8 mouse cellular contexts compared by ENCODE assay signal in genomic region chr11:101069391-101070188, GRCm38 (mm10). TPM values are rescaled to one million over a fixed set of nuclear protein-coding genes. Genes with fewer than 3 reads are reported as not detected.
DNase-seq lines count a peak whose midpoint lies in the region; ATAC-seq and TF ChIP-seq lines count a peak whose summit lies in the region.

Gene Naglu, plus strand, starts transcription at chr11:101070012.

- H3K4me3 ChIP-seq in gastrocnemius, adult 2 months, result peak within 1 kb of the TSS; percentile 78
- peak within 1 kb of the TSS; percentile 64 for H3K4me3 ChIP-seq in hindbrain, embryonic 16.5 days (ENCODE audit: low read length)

- no peaks in the 10 kb centered on the region for H3K36me3 ChIP-seq in hindbrain, embryonic 16.5 days (ENCODE audit: control insufficient read depth, insufficient read depth, low read length)

- DNase-seq in gastrocnemius, adult 2 months, result peak; percentile 99
- DNase-seq in left cerebral cortex, adult 18-20 months (ENCODE audit: low spot score in 2 of 2), result peak; percentile 93 to 96
- DNase-seq in lung, postnatal 4 days, result peak; percentile 97
- DNase-seq in retina, postnatal 1 day, result peak; percentile 96
- DNase-seq in thymus, postnatal 4 days, result peak; percentile 95

- no peaks in the 10 kb centered on the region for H3K27me3 ChIP-seq in hindbrain, embryonic 16.5 days (replicated peaks; ENCODE audit: control insufficient read depth, insufficient read depth, low read length)

- peaks cover 19% of the 10 kb centered on the region for H3K4me1 ChIP-seq in hindbrain, embryonic 16.5 days (ENCODE audit: control insufficient read depth, insufficient read depth, low read depth, low read length)

- TF ChIP-seq CTCF in gastrocnemius, adult 2 months (IDR thresholded peaks at IDR 0.05), result no peak

- peak within 1 kb of the TSS; percentile 77 for H3K4me2 ChIP-seq in hindbrain, embryonic 16.5 days (ENCODE audit: low read length)

- peak within 1 kb of the TSS; percentile 94 for H3K27ac ChIP-seq in gastrocnemius, adult 2 months
- H3K27ac ChIP-seq in hindbrain, embryonic 16.5 days (ENCODE audit: low read depth, low read length), result peak within 1 kb of the TSS; percentile 84

- H3K9ac ChIP-seq in hindbrain, embryonic 16.5 days (ENCODE audit: low read depth, low read length), result peak within 1 kb of the TSS; percentile 94

- ATAC-seq in activated CD4-positive, CD25-positive, alpha-beta regulatory T cell, adult 4 months, result peak; percentile 96
- ATAC-seq in common myeloid progenitor, adult 5-6 weeks (replicated peaks; ENCODE audit: low read depth, poor library complexity, severe bottlenecking), result peak; percentile 91
- ATAC-seq in hindbrain, embryonic 16.5 days, result peak; percentile 90

- intact Hi-C loops in gastrocnemius, adult 2 months (cut with DNase I), result loop anchor here (10.0 kb wide), 1 partner anchor 355 kb away; the partner anchor contains the start of genes Hspb9 and Kat2a

- no peaks in the 10 kb centered on the region for H3K9me3 ChIP-seq in hindbrain, embryonic 16.5 days (ENCODE audit: control insufficient read depth, low read length)

- 4% methylated on average over 35 of the region's 35 CpGs for whole genome bisulfite sequencing in hindbrain, embryonic 16.5 days

RNA-seq across cellular contexts. Expression of gene Naglu, which starts in this region (rescaled TPM):
- 1 to 10 TPM; 6.8 to 9.0 TPM for polyA plus RNA-seq in activated CD4-positive, CD25-positive, alpha-beta regulatory T cell, adult 4 months (2017; shearing (Covaris generic))
- total RNA-seq in common myeloid progenitor, adult 5-6 weeks (2017), result 4.5 and 8.3 TPM in 2 replicates
- 1 to 10 TPM; 3.3 to 4.1 TPM for total RNA-seq in gastrocnemius, adult 2 months (2021)
- polyA plus RNA-seq in hindbrain, embryonic 16.5 days (2015; fragmentation: Nextera tagmentation; extraction: Ambion mirVana), result 13.8 and 13.9 TPM in 2 replicates
- 1 to 10 TPM; 7.0 to 7.9 TPM for total RNA-seq in left cerebral cortex, adult 18-20 months (2021)

Comparison
In these comparisons a context has a peak if more than half of its experiments do, and no peak if none do; other contexts are left out.
1. Peak in every context shown above with its lines: DNase-seq, ATAC-seq, H3K4me3 ChIP-seq and H3K27ac ChIP-seq.